Mouse (Mus musculus): ENCODE results near the gene Agbl2.
"Not testable (repeated sequence)": the region's sequence is repeated elsewhere in the genome, so short reads cannot be mapped to it uniquely, and the experiment has no call there.

Gene Agbl2

DNA sequence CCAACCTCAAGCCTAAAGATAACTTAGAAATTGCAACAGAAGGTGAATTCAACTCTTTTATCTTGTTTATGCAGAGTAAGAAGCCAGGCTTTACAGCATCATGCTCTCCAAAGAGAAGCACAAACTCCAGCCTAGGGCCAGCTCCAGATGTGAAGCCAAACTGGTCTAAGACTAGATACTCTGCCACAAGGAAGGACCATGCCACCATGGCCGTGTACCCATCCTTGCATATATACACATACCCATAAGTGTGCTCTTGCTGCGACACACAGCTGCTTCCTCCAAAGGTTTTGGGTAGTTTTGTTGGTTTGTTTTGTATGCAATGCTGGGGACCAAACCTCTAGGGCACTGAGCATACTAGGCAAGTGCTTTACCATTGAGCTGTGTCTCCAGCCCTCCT lies 32.7 kb downstream of the Agbl2 start:
- DNase-seq (ENCODE audit: extremely low read depth, low read depth, low spot score) = no peak

DNA sequence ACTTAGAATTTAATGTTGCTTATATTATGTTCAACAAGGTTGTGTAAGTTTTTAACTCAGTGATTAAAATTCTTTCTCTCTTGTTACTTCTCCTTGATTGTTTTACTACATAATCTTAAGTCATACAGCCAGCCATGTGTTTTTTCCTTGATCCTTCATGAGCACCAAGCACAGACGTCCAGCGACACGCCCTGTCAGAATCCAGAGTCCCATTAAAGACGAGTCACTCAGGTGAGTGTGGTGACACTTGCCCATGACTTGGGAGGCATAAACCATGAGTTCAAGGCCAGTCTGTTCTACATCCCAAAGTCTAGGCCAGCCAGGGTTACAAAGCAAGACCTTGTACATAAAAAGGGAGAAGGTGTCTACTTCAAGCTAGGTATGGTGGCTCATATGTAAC lies 33.6 kb downstream of the Agbl2 start:
- no peak for DNase-seq (ENCODE audit: extremely low read depth, low read depth, low spot score)

DNA sequence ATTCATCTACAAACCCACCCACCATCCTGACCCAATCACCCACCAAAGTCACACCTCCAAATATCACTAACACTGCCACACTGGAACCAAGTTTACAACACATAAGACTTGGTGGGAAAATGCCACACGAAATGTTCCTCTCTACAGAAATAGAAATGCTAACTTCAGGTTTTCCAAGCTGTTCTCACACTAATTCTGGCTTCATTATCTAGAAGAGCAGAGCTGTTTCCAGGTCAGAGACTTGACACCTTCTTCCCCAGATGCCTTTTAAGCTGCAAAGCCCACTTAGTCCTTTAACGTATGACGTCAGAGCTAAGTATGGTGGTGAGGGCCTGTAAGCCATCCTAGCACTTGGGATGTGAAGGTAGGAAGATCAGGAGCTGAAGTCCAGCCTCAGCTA lies 36.2 kb downstream of the Agbl2 start:
- no peak for DNase-seq (ENCODE audit: extremely low read depth, low read depth, low spot score)

DNA sequence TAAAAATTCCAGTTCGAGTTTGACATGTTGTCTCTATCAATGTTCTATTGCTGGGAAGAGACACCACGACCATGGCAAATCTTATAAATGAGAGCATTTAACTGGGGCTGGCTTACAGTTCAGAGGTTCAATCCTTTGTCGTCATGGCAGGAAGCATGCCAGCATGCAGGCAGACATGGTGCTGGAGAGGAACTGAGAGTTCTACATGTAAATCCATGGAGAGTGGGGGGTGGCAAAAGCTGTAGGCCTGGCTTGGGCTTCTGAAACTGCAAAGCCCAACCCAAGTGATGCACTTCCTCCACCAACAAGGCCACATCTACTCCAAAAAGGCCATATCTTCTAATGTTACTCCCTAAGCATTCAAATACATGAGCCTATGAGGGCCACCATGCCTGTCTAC lies 38.4 kb downstream of the Agbl2 start:
- DNase-seq (ENCODE audit: extremely low read depth, low read depth, low spot score) = no peak

DNA sequence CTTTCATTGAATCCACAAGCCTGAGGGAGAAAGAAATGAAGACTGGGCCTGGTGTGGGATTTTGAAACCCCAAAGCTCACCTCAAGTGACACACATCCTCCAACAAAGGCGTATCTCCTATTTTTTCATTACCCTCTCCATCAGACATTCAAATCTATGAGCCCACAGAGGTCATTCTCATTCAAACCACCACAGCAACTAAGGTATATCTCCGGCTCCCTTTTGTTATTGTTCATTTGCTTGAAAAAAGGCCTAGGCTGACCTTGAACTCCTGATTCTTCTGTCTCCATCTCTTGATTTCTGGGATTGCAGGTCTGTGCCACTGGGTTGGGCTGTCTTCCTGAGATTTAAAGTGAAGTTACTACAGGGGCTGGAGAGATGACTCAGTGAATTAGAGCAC lies 40.5 kb downstream of the Agbl2 start:
- no peak for DNase-seq (ENCODE audit: extremely low read depth, low read depth, low spot score)

DNA sequence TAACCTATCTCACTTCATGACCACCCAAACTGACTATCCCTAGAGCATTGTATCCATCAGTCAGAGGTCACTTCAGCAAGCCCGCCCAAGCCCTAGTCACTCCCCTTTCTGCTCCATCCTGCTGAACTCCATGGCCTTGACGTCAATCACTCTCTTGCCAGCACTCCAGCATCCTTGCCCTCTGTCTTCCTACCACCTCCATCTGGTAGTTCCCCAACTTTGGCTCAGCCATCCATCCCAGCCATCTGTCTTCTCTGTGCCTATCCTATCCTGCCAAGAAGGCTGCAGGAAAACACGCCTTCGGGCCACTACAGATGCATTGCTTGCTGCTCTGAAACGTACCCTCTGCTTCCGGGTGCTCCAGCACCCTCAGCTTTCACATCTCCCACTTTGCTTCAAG lies 41.3 kb downstream of the Agbl2 start:
- DNase-seq (ENCODE audit: extremely low read depth, low read depth, low spot score) = no peak

DNA sequence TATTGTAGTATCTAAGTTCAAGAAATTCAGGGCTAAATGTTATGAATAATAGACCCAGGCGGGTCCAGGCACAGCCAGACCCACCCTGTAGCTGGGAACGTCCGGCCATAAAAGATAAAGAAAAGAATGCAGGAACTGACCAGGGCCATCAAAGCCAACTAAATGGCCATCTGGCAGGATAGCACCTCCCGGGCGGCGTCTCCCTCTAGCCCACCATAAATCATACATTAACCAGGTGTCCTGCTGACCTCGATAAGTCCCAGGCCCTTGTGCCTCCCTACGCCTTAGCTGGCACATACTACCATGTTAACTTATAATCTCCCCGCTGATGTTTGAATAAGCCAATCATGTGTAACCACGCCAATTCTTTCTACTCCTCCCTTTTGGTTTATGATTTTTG lies 42.0 kb downstream of the Agbl2 start:
- DNase-seq (ENCODE audit: extremely low read depth, low read depth, low spot score) = not testable (repeated sequence)

DNA sequence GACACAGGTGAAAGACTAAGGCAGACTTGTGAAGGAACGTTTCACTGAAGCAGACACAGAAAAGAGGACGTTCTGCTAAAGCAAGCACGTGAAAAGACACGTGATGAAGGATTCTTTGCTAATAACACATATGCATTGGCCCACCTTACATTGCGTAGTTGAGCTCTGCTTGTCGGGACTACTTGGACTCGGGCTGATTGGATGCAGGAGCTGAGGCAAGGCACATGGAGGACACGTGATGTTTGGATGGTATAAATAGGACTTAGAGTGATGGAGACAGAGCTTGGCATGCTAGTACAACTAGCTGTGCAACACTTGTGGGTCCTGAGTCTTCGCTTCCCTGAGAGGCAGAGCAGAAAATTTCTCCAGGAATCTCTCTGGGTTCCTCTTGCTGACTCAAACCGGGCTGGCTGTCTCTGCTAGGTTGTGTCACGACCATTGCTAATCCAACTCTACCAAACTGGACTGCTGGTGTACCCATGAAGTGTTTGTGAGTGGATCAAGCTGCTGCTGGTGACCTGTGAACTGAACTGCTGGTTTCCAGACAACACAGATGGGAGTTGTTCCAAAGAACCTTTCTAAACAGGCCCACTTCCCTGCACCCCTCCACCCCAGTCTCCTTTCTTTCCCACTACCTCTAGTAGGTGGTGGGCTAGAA lies 43.1 kb downstream of the Agbl2 start:
- DNase-seq (ENCODE audit: extremely low read depth, low read depth, low spot score) = no peak

DNA sequence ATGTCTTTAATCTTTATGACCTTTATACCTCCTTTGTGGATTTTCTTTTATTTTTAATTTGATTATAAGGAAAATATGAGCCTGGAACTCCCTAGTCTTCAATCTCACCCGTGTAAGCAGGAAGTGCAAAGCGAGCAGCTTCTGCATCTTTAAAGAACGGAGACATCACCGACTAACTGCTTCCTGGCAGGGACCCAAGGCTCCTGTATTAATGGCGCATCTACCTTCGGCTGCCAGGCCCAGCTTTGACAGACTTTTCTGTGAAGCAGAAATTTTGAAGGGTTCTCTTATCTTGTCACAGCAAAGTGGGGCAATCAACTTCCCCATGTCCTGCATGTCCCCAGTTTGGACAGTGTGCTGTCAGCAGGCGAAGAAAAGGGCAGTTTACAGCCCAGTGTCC lies 46.2 kb downstream of the Agbl2 start:
- DNase-seq (ENCODE audit: extremely low read depth, low read depth, low spot score) = no peak

DNA sequence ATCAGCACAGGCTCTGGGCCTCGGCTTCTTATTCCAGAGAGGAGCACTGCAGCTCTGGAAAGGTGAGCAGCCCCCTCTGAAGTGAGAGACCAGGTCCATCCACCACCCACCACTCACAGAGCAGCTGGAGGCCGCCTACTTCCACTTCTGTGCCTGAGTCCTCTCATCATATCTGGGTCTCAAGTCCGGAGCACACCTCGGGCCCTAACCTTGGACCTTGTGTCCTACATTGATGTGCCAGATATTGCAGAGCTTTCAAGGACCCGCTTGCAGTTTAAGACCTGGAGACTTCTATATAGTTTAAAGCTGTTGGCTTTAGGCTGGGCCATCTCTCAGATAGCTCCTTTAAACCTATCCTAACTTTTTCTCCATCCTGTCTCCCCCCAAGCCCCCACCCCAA lies 51.0 kb downstream of the Agbl2 start:
- no peak for DNase-seq (ENCODE audit: extremely low read depth, low read depth, low spot score)

DNA sequence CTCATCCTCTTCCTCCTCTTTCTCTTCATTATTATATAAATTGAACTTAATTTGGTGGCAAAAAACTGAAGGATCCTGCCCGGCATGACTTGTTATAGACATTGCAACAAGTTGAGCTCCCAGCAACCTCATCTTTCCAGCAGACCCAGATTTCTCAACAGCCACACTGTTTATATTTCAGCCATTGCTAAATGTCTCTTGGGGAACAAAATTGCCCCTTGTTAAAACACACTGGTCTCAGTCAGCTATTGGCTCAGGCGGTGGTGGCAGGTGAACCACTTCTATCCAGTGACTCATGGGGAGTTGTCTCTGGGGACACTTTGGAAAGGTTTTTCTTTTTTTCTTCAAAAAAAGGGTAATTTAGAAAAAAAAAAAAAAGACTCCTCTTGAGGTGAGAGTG lies 56.1 kb downstream of the Agbl2 start:
- no peak for DNase-seq (ENCODE audit: extremely low read depth, low read depth, low spot score)

DNA sequence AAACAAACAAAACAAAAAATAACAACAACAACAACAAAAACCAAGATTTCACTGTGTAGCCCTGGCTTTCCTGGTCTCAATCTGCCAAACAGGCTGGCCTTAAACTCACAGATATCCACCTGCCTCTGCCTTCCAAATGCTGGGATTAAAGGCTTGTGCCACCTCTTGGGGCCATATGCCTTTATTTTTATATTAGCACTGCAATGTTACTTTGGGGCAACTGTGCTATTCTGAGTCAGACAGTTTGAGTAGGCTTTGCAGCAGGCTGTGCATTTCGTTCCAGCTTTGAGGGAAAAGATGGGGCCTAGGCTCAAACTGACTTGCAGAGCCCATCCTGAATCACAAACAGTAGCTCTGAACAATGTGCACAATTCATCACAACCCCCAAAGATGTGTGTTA lies 61.1 kb downstream of the Agbl2 start:
- DNase-seq (ENCODE audit: extremely low read depth, low read depth, low spot score) = no peak

DNA sequence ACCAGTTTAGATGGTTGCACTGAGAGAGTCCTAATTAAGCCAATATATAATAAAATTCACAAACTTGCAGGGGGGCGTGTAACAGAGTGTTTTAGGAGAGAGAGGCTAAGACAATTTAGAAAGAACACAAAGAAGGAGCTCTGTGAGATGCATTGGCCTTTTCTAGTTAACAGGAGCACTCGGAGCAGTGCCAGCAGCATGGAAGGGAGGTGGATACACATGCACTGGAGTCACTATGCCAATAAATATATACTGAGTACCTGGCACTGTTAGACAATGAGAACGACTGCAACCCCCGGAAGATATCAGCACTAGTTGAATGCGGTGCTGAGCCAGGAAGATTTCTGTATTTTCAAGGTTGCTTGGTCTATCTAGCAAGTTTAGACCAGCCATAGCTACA lies 61.7 kb downstream of the Agbl2 start:
- DNase-seq (ENCODE audit: extremely low read depth, low read depth, low spot score) = no peak

DNA sequence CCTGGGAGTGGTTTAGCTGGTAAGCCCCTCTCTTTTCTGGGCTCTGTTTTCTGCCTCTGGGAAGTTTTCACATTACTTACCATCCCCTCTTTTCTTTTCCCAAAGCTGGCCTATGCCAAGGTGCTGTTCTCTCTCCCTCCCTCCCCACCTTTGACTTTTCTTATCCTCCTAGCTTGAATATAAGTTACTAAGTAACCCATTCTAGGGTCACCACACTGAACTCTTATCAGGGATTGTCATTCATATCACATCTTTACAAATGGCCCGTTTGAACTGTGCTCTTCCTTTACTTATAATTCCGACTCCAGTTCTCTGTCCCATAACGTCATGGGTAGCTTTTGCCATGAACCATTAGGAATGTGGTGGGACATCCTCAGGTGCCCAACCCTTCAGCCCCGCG lies 62.7 kb downstream of the Agbl2 start:
- DNase-seq (ENCODE audit: extremely low read depth, low read depth, low spot score) = no peak

DNA sequence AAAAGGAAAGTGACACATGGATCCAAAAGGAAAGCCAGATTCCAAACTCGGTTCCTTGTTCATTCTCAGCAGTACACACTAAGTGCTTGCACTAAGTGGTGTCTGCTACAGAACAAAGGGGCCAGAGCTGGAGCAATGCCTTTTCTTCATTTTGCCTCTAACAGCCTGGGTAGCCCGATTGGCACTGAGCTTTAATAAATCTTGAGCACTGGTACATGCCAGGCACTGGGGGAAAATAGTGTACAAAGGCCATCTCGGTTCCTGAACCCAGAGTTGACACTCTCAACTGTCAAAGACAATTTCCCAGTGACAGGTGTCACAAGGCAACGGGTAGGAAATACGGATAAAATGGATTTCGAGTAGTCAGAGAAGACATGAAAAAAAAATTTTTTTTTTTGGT lies 63.6 kb downstream of the Agbl2 start:
- DNase-seq (ENCODE audit: extremely low read depth, low read depth, low spot score) = no peak

DNA sequence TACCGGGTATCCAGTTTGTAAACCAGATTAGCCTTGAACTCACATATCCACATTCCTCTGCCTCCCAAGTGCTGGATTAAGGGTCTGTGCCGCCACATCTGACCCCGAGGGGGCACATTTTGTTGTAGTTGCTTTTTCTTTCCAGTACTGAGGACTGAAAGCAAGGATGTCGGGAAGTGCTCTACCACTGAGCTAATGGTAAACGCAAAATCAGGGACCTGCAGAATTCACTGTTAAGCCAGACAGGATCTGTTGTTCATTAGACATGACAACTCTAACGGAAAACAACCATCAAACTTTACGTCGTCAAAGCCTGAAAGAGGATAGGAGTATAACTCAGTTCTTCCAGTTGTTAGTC lies 64.0 kb downstream of the Agbl2 start:
- no peak for DNase-seq (ENCODE audit: extremely low read depth, low read depth, low spot score)

DNA sequence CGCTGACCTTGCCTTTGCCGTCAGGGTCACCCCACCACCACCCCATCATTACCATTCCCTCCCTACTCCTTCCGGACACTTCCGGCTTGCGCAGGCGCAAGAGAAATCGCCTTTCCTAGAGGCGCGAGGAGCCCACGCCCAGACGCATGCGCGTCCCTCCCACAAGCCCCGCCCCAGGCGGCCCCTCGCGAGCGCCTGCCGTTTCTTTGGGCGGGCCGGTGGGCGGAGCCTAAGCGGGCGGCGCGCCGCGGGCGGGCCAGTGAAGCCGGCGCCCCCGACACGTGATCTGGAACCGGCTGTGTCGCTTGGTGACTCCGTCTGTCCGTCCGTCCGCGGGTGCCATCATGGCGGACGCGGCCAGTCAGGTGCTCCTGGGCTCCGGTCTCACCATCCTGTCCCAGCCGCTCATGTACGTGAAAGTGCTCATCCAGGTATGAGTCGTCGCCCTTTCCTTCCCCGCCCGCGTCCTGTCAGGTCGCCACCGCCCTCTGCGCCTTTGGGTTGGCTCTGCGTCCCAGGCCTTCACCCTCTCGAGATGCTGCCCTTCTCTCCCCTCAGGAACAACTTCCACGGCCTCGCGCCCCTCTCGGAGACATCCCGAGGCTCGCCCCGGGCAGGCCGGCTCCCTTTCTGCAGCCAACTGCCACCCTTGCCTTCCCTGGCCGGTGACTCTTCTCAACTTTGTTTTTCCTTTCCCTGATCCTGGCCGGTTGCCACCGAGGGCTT lies 64.6 kb downstream of the Agbl2 start, which contains the start of gene Mtch2:
TSS of gene Mtch2 (plus strand) at position 201 of the 726 bp plus-strand sequence.
- DNase-seq (ENCODE audit: extremely low read depth, low read depth, low spot score) = peak; percentile 43

DNA sequence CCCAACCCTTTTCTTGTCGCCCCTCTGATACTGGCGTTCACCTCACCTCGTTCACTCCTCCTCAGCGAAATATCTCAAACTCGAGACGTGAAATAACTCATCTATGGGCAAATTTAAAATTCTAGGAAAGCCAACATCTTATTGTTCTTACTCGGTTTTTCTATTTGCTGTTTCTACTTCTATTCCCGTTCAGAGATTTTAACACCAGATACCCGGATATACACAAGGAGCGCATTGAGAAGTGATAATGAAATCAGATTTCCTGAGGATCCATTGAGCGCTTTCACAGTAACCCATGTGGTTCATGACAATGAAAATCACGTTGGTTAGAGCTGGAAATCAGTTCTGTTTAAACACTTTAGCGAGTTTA lies 65.1 kb downstream of the Agbl2 start:
- DNase-seq (ENCODE audit: extremely low read depth, low read depth, low spot score) = no peak

DNA sequence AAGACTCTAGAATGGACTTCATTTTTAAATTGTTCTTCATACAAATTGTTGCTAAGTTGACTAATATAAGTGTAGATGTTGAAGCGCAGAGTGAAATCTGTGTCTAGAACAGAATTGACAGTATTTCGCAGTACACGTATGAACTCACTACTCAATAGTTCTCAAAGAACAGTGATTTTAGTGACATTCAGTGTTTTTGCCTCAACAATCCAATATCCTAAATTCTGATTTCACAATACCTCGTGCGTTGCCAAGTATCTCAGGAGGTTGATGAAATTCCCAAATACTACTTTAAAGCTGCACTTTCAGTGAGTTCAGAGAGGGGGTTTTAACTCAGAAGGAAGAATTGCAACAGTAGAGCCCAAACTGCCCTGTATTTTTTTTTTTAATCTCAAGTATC lies 65.8 kb downstream of the Agbl2 start:
- no peak for DNase-seq (ENCODE audit: extremely low read depth, low read depth, low spot score)

DNA sequence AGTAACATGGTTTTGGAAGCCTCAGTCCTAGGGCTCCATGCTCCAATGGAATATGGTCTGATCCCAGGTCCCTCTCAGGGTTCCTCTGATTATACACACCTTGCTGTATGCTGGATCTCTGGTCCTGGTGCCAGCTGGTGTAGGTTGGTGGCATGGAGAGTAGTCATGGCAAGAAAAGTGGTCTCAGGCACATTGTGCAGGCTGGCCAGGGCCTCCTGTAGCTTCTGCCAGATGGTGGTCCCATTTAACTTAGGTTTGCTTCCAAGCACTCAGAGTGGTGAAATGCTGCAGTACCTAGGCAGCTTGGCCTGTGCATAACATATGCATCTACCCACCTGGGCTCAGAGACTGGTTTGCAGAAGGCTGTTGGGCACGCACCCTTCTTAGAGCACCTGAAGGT lies 67.9 kb downstream of the Agbl2 start:
- DNase-seq (ENCODE audit: extremely low read depth, low read depth, low spot score) = no peak

DNA sequence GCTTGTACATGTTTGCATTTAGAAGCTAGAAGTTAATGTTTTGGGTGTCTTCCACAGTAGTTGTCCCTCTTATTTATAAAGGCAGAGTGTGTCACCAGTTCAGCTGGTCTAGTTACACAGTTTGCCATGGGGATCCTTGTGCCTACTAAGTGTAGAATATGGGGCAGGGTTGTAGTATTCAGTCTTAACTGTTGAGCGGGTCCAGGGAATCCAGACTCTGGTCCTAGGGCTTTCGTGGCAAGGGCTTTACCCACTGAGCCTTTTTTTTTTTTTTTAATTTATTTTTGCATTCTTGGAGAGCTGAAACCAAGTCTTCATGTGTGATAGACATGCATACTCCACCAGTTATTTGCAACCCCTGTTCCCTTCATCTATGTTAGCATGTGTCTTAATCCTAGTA lies 79.0 kb downstream of the Agbl2 start:
- no peak for DNase-seq (ENCODE audit: extremely low read depth, low read depth, low spot score)

DNA sequence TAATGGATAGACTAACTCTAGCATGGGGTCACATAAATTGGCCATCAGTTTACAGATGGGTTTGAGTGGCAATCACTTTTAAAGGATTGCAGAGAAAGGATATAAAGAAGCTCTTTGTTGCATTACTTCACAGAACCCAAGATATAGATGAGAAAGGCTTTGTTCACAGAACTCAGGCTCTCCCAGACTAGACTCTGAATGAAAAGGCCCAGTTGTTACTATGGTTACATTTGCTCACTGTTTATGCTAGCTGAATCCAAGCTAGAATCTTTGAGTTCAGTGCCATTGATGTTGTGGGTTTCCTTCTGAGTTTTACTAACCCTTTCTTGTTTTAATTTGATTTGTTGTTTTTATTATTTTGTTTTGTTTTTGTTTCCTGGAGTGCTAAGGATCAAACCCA lies 81.7 kb downstream of the Agbl2 start:
- DNase-seq (ENCODE audit: extremely low read depth, low read depth, low spot score) = no peak

DNA sequence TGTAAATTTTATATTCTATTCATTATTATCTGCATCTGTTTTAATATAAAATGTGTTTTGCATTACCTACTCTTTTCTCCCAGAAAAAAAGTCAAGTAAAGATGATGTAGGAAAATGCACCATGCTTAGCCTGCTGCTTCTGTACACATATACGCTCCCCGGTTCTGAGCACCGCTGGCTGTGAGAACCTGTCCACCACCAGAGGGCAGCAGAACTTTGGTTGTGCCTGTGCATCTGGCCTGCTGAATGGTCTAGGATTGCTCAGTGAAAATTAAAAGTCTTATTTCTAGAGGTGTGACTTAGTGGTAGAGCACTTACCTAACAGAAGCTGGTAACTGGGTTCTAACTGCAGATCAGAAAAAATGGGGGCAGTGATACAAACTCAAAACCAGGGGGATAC lies 84.0 kb downstream of the Agbl2 start:
- no peak for DNase-seq (ENCODE audit: extremely low read depth, low read depth, low spot score)

All from fat pad, adult 2 months (tissue).